9 mouse cellular contexts compared by ENCODE assay signal in genomic region chr7:91261672-91262030, GRCm38 (mm10).
DNase-seq lines count a peak whose midpoint lies in the region; ATAC-seq and TF ChIP-seq lines count a peak whose summit lies in the region.
"Had no signal": no experiment of that assay in that cellular context is flagged by ENCODE, and none has a peak within 500 bp of the region (broad histone marks: within the 10 kb centered on the region; RNA-seq: fewer than 3 reads in every experiment).

No protein-coding gene starts in this region.

- no peak overlapping the region for H3K9ac ChIP-seq in heart, embryonic 15.5 days
- H3K9ac ChIP-seq in hindbrain, embryonic 12.5 days = peak overlapping the region; percentile 60
- peak overlapping the region; percentile 54; the same call in 1 of the 2 replicates for H3K9ac ChIP-seq in midbrain, embryonic 12.5 days (replicated peaks)

- DNase-seq in heart, postnatal 4 days = no peak
- DNase-seq in thymus, adult 2 months = no peak
- DNase-seq in spleen, postnatal 10 days (ENCODE audit: low spot score in 2 of 2) = no peak
- no peak for DNase-seq in thymus, adult 18-20 months
- DNase-seq: thymus, postnatal 36 days had no signal

- H3K27ac ChIP-seq in heart, embryonic 15.5 days = no peak overlapping the region
- H3K27ac ChIP-seq in cortical plate, adult 2 months (ENCODE audit: insufficient read depth, low read length) = no peak overlapping the region
- no peak overlapping the region for H3K27ac ChIP-seq in hindbrain, embryonic 12.5 days
- no peak overlapping the region for H3K27ac ChIP-seq in midbrain, embryonic 12.5 days (replicated peaks)
- H3K27ac ChIP-seq in thymus, adult 2 months (ENCODE audit: control insufficient read depth, insufficient read depth, low read length) = no peak overlapping the region

- peaks cover 7% of the 10 kb centered on the region for H3K4me1 ChIP-seq in heart, embryonic 15.5 days (replicated peaks)
- H3K4me1 ChIP-seq in cortical plate, adult 2 months (ENCODE audit: control insufficient read depth, insufficient read depth, low read length) = peaks cover 3% of the 10 kb centered on the region; the same call in 1 of the 2 replicates
- peaks cover 10% of the 10 kb centered on the region for H3K4me1 ChIP-seq in hindbrain, embryonic 12.5 days
- peaks cover 9% of the 10 kb centered on the region; the same call in 1 of the 2 replicates for H3K4me1 ChIP-seq in midbrain, embryonic 12.5 days
- H3K4me1 ChIP-seq in thymus, adult 2 months (replicated peaks; ENCODE audit: control insufficient read depth, insufficient read depth, low read length) = no peaks in the 10 kb centered on the region

- H3K27me3 ChIP-seq in heart, embryonic 15.5 days = peaks cover 14% of the 10 kb centered on the region
- no peaks in the 10 kb centered on the region for H3K27me3 ChIP-seq in hindbrain, embryonic 12.5 days
- H3K27me3 ChIP-seq in midbrain, embryonic 12.5 days = peaks cover 12% of the 10 kb centered on the region
- no peaks in the 10 kb centered on the region for H3K27me3 ChIP-seq in thymus, adult 2 months (ENCODE audit: control insufficient read depth, insufficient read depth, low read length)

- TF ChIP-seq CTCF in cortical plate, adult 2 months (IDR thresholded peaks at IDR 0.05; ENCODE audit: extremely low read depth, insufficient read depth, low read length) = no peak
- TF ChIP-seq CTCF in thymus, adult 2 months (IDR thresholded peaks at IDR 0.05; ENCODE audit: borderline replicate concordance, control insufficient read depth, extremely low read depth, insufficient read depth, low read length, poor library complexity) = no peak

- WGBS in heart, embryonic 15.5 days = under 1% methylated on average over 5 of the region's 5 CpGs
- 0% methylated on average over 5 of the region's 5 CpGs for WGBS in hindbrain, embryonic 12.5 days
- 0% methylated on average over 5 of the region's 5 CpGs for WGBS in midbrain, embryonic 12.5 days
- 5% methylated on average over 5 of the region's 5 CpGs for WGBS in thymus, adult 2 months

- H3K4me2 ChIP-seq in heart, embryonic 15.5 days = peak overlapping the region; percentile 76
- H3K4me2 ChIP-seq in hindbrain, embryonic 12.5 days (replicated peaks) = peak overlapping the region; percentile 80
- H3K4me2 ChIP-seq in midbrain, embryonic 12.5 days (replicated peaks) = peak overlapping the region; percentile 73

- ATAC-seq in heart, embryonic 15.5 days (replicated peaks; ENCODE audit: insufficient number of reproducible peaks, insufficient read depth, low FRiP score, low read depth) = no peak
- ATAC-seq in hindbrain, embryonic 12.5 days (ENCODE audit: low FRiP score) = no peak
- ATAC-seq in midbrain, embryonic 12.5 days (ENCODE audit: low FRiP score, low read depth) = no peak

- peak overlapping the region; percentile 40 for H3K4me3 ChIP-seq in heart, embryonic 15.5 days
- peak overlapping the region; percentile 48 for H3K4me3 ChIP-seq in cortical plate, adult 2 months (ENCODE audit: insufficient read depth, low read length)
- H3K4me3 ChIP-seq in hindbrain, embryonic 12.5 days = peak overlapping the region; percentile 42
- H3K4me3 ChIP-seq in midbrain, embryonic 12.5 days = peak overlapping the region; percentile 49
- H3K4me3 ChIP-seq in thymus, adult 2 months (ENCODE audit: control insufficient read depth, insufficient read depth, low read length) = no peak overlapping the region

- H3K9me3 ChIP-seq in heart, embryonic 15.5 days (replicated peaks) = no peaks in the 10 kb centered on the region
- no peaks in the 10 kb centered on the region for H3K9me3 ChIP-seq in hindbrain, embryonic 12.5 days (replicated peaks)
- H3K9me3 ChIP-seq in midbrain, embryonic 12.5 days = no peaks in the 10 kb centered on the region

- H3K36me3 ChIP-seq in heart, embryonic 15.5 days = no peaks in the 10 kb centered on the region
- no peaks in the 10 kb centered on the region for H3K36me3 ChIP-seq in hindbrain, embryonic 12.5 days
- H3K36me3 ChIP-seq in midbrain, embryonic 12.5 days = no peaks in the 10 kb centered on the region
- no peaks in the 10 kb centered on the region for H3K36me3 ChIP-seq in thymus, adult 2 months (ENCODE audit: control insufficient read depth, insufficient read depth, low read length)

- TF ChIP-seq POLR2A in cortical plate, adult 2 months (IDR thresholded peaks at IDR 0.05; ENCODE audit: extremely low read depth, insufficient read depth, low read length) = no peak
- no peak for TF ChIP-seq POLR2A in thymus, adult 2 months (IDR thresholded peaks at IDR 0.05; ENCODE audit: control insufficient read depth, extremely low read depth, insufficient read depth, low read length, poor library complexity)
